Mouse (Mus musculus) intestine, embryonic 15.5 days (tissue): ENCODE results near the gene Kif5a. TPM values are rescaled to one million over a fixed set of nuclear protein-coding genes. Genes with fewer than 3 reads are reported as not detected.

Source experiments
- ATAC-seq: fragments of 200-750 bp; cut with Nextera tagmentation; 2 replicates; pipeline ENCODE4 v1.8.0; 2017; ENCODE audit warnings: moderate TSS enrichment, moderate library complexity
- H3K27ac ChIP-seq: fragments of 300-500 bp; sonication (generic); 2 replicates; pipeline ENCODE4 v1.5.1; 2015; ENCODE audit warnings: mild to moderate bottlenecking, inconsistent platforms
- H3K27me3 ChIP-seq: fragments of 300-500 bp; sonication (generic); replicated peaks from 2 replicates; pipeline ENCODE4 v1.6.1; 2015; ENCODE audit warnings: inconsistent platforms
- H3K36me3 ChIP-seq: fragments of 300-500 bp; sonication (generic); 2 replicates; pipeline ENCODE4 v1.6.1; 2015; ENCODE audit warnings: inconsistent platforms
- H3K4me1 ChIP-seq: fragments of 300-500 bp; sonication (generic); replicated peaks from 2 replicates; pipeline ENCODE4 v1.6.1; 2015; ENCODE audit warnings: inconsistent platforms
- H3K4me2 ChIP-seq: fragments of 300-500 bp; sonication (generic); replicated peaks from 2 replicates; pipeline ENCODE4 v1.6.1; 2015; ENCODE audit warnings: mild to moderate bottlenecking, inconsistent platforms
- H3K4me3 ChIP-seq: fragments of 300-500 bp; sonication (generic); replicated peaks from 2 replicates; pipeline ENCODE4 v1.5.1; 2015; ENCODE audit warnings: inconsistent platforms
- H3K9ac ChIP-seq: fragments of 300-500 bp; sonication (generic); 2 replicates; pipeline ENCODE4 v1.6.1; 2015; ENCODE audit warnings: inconsistent platforms
- H3K9me3 ChIP-seq: fragments of 300-500 bp; sonication (generic); 2 replicates; pipeline ENCODE4 v1.6.1; 2016; ENCODE audit warnings: inconsistent platforms
- WGBS: fragments of 180-500 bp; shearing (Covaris S2); methylation state at CpG from one replicate; pipeline ENCODE4 v1.1.7; 2015; 5-methylcytosine and 5-hydroxymethylcytosine counted together
- polyA plus RNA-seq: library from polyadenylated mRNA; unstranded; fragments of >200 nt; fragmentation: Nextera tagmentation; extraction: Ambion mirVana; gene quantifications from 2 replicates; pipeline ENCODE4 v1.2.1, GENCODE M21; 2015

The Kif5a gene
- polyA plus RNA-seq, 1 experiment from 2014 or later, result 5.9 TPM

- H3K36me3 ChIP-seq, result peaks cover 20% of the 10 kb centered on the region
- H3K27me3 ChIP-seq, result no peaks in the 10 kb centered on the region
- H3K9ac ChIP-seq, result no peak overlapping the region
- peak; percentile 60; the same call in 1 of the 2 replicates for ATAC-seq
- H3K4me1 ChIP-seq, result no peaks in the 10 kb centered on the region
- no peaks in the 10 kb centered on the region for H3K9me3 ChIP-seq
- no peak overlapping the region for H3K4me3 ChIP-seq
- WGBS, result 89% methylated on average over 3 of the region's 3 CpGs
- no peak overlapping the region for H3K27ac ChIP-seq
- no peak overlapping the region for H3K4me2 ChIP-seq
Observed at GRCm38 (mm10) chr10:127203106-127203505, 60.0 kb downstream of the Kif5a start.

DNA sequence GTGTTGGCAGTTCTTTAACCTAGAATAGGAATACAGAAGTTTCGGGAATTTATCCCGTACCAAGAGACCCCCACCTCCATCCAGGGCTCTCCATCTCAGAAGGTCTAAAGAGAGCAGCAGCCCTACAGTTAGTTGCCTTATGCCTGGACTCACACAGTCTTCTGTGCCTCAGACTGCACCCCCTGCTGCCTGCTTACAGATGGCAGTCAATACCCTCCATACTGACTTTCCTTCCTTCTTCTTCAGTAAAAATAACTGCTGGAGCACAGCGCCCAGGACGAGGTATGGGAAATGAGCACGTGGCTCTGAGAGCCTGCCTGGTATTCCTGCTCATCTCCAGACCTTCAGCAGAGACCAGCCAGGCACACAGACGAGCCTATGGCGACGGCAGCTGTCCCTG is 62.9 kb downstream of the Kif5a start:
- H3K9ac ChIP-seq, result no peak overlapping the region
- H3K4me3 ChIP-seq, result no peak overlapping the region
- H3K27ac ChIP-seq, result no peak overlapping the region
- no peaks in the 10 kb centered on the region for H3K9me3 ChIP-seq
- ATAC-seq, result no peak
- no peaks in the 10 kb centered on the region for H3K27me3 ChIP-seq
- WGBS, result 80% methylated on average over 8 of the region's 8 CpGs
- H3K4me2 ChIP-seq, result no peak overlapping the region
- peaks cover 19% of the 10 kb centered on the region for H3K36me3 ChIP-seq
- H3K4me1 ChIP-seq, result peaks cover 3% of the 10 kb centered on the region; the same call in 1 of the 2 replicates

DNA sequence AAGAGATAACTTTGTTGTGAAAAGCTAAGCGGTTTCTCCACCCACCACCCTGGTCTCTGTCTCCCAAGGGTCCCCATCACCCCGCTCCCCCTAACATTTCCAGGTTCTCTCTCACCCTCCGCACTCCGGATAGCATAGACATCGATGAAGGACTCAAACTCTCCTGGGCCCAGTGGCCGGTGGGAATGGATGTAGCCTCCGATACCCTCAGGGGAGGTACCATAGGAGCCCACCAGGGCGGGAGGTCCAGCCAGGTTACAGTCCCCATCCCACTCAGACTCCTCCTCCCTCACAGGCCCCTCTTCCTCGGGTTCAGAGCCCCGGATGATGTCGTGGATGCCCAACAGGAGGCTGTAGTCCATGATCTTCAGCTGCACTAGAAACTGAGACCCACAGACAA is 63.7 kb downstream of the Kif5a start:
- peaks cover 15% of the 10 kb centered on the region; the same call in 1 of the 2 replicates for H3K36me3 ChIP-seq
- ATAC-seq, result no peak
- no peaks in the 10 kb centered on the region for H3K9me3 ChIP-seq
- H3K27ac ChIP-seq, result no peak overlapping the region
- H3K4me2 ChIP-seq, result no peak overlapping the region
- peaks cover 11% of the 10 kb centered on the region; the same call in 1 of the 2 replicates for H3K4me1 ChIP-seq
- H3K9ac ChIP-seq, result no peak overlapping the region
- WGBS, result 87% methylated on average over 11 of the region's 11 CpGs
- no peak overlapping the region for H3K4me3 ChIP-seq
- no peaks in the 10 kb centered on the region for H3K27me3 ChIP-seq

GRCm38 (mm10) chr10:127199068-127199467 is 64.1 kb downstream of the Kif5a start:
- Histone ChIP-seq H3K27ac (no peak overlapping the region), H3K4me1 (peaks cover 15% of the 10 kb centered on the region; the same call in 1 of the 2 replicates), H3K9ac (no peak overlapping the region), H3K9me3 (no peaks in the 10 kb centered on the region), H3K36me3 (peaks cover 15% of the 10 kb centered on the region; the same call in 1 of the 2 replicates), H3K4me3 (no peak overlapping the region), H3K27me3 (no peaks in the 10 kb centered on the region), H3K4me2 (no peak overlapping the region)
- WGBS, result 68% methylated on average over 5 of the region's 5 CpGs
- ATAC-seq, result no peak

DNA sequence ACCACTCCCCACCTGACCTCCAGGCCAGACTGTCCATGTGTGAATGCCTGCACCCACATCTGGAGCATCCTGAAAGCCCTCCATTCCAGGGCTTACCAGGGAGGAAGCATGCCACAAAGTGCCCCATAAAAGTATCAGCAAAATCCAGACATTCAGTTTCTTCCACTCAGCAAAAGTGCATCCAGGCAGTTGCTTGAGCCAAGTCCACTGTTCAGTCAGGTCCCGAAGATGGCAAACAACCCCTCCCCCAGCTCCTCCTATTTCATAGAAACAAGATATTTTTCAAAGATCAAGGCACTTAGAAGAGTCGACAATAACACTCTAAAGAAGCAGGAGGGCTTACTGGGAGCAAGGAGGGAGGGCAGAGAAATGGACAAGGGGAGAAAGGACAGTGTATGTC is 64.7 kb downstream of the Kif5a start:
- 50% methylated on average over 2 of the region's 2 CpGs for WGBS
- no peak for ATAC-seq
- H3K4me3 ChIP-seq, result no peak overlapping the region
- H3K4me2 ChIP-seq, result no peak overlapping the region
- no peak overlapping the region for H3K27ac ChIP-seq
- peaks cover 15% of the 10 kb centered on the region; the same call in 1 of the 2 replicates for H3K4me1 ChIP-seq
- H3K9me3 ChIP-seq, result no peaks in the 10 kb centered on the region
- H3K36me3 ChIP-seq, result peaks cover 11% of the 10 kb centered on the region; the same call in 1 of the 2 replicates
- no peaks in the 10 kb centered on the region for H3K27me3 ChIP-seq
- no peak overlapping the region for H3K9ac ChIP-seq

- H3K9me3 ChIP-seq, result no peaks in the 10 kb centered on the region
- peak overlapping the region; percentile 25; the same call in 1 of the 2 replicates for H3K27ac ChIP-seq
- H3K4me3 ChIP-seq, result no peak overlapping the region
- peaks cover 15% of the 10 kb centered on the region; the same call in 1 of the 2 replicates for H3K4me1 ChIP-seq
- no peak overlapping the region for H3K4me2 ChIP-seq
- ATAC-seq, result no peak
- no peak overlapping the region for H3K9ac ChIP-seq
- peaks cover 7% of the 10 kb centered on the region; the same call in 1 of the 2 replicates for H3K36me3 ChIP-seq
- no peaks in the 10 kb centered on the region for H3K27me3 ChIP-seq
- 84% methylated on average over 11 of the region's 11 CpGs for WGBS
Observed at GRCm38 (mm10) chr10:127197505-127198110, 65.5 kb downstream of the Kif5a start.

- H3K4me1 ChIP-seq, result peaks cover 15% of the 10 kb centered on the region; the same call in 1 of the 2 replicates
- 84% methylated on average over 8 of the region's 8 CpGs for WGBS
- 0 out of 2 replicates have a peak, but pooled peaks cover 9% of the 10 kb centered on the region for H3K36me3 ChIP-seq
- ATAC-seq, result no peak
- no peaks in the 10 kb centered on the region for H3K9me3 ChIP-seq
- peak overlapping the region; percentile 25; the same call in 1 of the 2 replicates for H3K27ac ChIP-seq
- no peaks in the 10 kb centered on the region for H3K27me3 ChIP-seq
- no peak overlapping the region for H3K9ac ChIP-seq
- no peak overlapping the region for H3K4me3 ChIP-seq
- no peak overlapping the region for H3K4me2 ChIP-seq
Observed at GRCm38 (mm10) chr10:127197104-127197503, 66.0 kb downstream of the Kif5a start.

DNA sequence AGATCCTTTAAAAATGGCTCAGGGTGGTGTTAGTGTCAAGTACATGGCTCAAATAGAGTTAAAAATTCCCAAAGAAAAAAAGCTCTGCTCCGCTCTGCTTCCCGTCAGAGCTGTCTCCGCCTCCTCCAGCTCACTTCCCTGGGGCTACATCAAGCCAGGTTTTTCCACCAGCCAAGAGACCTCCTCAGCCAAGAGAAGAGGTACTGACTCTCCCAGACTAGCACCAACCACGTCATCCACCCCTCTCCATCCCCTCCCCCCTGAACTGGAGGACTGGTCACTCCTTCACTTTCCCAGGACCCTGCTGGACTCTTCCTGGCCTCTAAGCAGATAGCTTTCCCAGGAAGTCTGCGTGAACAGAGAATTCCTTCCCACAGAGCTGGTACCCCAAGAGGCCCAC is 66.8 kb downstream of the Kif5a start:
- Histone ChIP-seq H3K36me3 (0 out of 2 replicates have a peak, but pooled peaks cover 9% of the 10 kb centered on the region), H3K4me1 (peaks cover 15% of the 10 kb centered on the region; the same call in 1 of the 2 replicates), H3K4me2 (peak overlapping the region; percentile 93), H3K27ac (peak overlapping the region; percentile 92), H3K4me3 (peak overlapping the region; percentile 92), H3K9me3 (no peaks in the 10 kb centered on the region), H3K9ac (no peak overlapping the region), H3K27me3 (no peaks in the 10 kb centered on the region)
- ATAC-seq, result peak; percentile 68
- 8% methylated on average over 5 of the region's 5 CpGs for WGBS

DNA sequence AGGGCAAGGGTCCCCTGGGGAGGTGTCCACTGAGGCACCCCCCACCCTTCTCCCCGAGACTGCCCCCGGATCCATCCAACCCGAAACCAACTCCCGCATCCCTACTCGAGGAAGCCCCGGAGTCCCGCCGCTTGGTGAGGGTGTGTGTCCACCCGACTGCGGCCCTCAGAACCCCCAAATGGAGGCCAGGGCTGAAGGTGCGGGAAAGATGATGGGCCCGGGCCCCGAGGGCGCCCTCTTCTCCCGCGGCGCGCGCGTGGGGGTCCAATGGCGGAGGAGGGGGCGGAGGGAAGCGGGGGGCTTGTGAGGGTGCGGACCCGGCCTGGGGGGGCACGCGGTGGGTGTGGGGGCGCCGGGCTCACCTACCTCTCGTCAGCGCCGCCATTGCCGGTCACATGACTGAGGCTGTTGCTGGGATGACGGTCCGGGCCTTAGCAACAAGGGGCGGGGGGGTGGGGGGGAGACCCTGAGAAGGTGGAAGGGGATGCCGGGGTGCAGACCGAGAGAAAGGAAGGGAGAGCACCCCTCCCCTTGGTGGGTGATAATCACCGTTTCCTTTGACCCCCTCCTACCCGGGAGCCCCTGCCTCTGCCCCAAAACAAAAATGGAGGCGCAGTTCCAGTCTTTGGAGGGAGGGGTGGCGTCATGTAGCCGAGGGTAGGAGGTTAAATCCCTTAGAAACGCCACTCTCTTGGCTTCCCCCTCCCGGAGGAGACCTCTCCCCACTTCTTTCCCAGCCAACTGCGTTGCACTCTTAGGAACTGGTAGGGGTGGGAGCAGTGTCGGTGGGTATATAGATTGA is 67.6 kb downstream of the Kif5a start, which contains the start of gene Dtx3:
TSS of gene Dtx3 (minus strand) at position 401 of the 802 bp plus-strand sequence.
- Histone ChIP-seq H3K4me1 (peaks cover 21% of the 10 kb centered on the region; the same call in 1 of the 2 replicates), H3K4me3 (peak within 1 kb of the TSS; percentile 92), H3K4me2 (peak within 1 kb of the TSS; percentile 93), H3K36me3 (peaks cover 9% of the 10 kb centered on the region; the same call in 1 of the 2 replicates), H3K27ac (peak within 1 kb of the TSS; percentile 92), H3K9ac (peak within 1 kb of the TSS; percentile 84), H3K27me3 (no peaks in the 10 kb centered on the region), H3K9me3 (no peaks in the 10 kb centered on the region)
- peak; percentile 64 for ATAC-seq
- under 1% methylated on average over 41 of the region's 47 CpGs for WGBS

- Histone ChIP-seq H3K4me3 (peak overlapping the region; percentile 92), H3K4me1 (peaks cover 23% of the 10 kb centered on the region; the same call in 1 of the 2 replicates), H3K36me3 (peaks cover 9% of the 10 kb centered on the region; the same call in 1 of the 2 replicates), H3K9ac (peak overlapping the region; percentile 84), H3K27ac (peak overlapping the region; percentile 92), H3K4me2 (peak overlapping the region; percentile 93), H3K27me3 (no peaks in the 10 kb centered on the region), H3K9me3 (no peaks in the 10 kb centered on the region)
- 9% methylated on average over 22 of the region's 22 CpGs for WGBS
- ATAC-seq, result peak; percentile 42
Observed at GRCm38 (mm10) chr10:127194428-127195327, 68.5 kb downstream of the Kif5a start.

DNA sequence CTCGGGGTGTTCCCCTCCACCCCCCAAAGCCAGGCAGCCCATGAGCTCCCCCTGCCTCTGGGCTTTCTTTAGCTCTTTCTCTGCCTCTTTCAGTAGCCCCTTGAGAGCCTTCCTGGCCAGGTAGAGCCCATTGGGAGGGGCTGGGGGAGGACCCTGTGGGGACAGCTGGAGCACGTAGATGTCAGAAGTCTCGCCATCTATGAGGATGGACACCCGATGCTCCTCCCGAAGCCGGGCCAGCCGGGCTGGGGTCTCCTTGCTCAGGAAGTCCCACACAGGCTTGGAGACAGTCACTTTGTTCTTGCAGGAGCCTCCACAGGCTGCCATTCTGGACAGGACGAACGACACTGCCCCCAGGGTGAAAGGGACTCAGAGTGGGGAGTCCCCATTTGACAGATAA is 70.1 kb downstream of the Kif5a start:
- Histone ChIP-seq H3K4me1 (peaks cover 36% of the 10 kb centered on the region), H3K27ac (no peak overlapping the region), H3K9me3 (no peaks in the 10 kb centered on the region), H3K4me2 (no peak overlapping the region), H3K9ac (no peak overlapping the region), H3K27me3 (no peaks in the 10 kb centered on the region), H3K4me3 (no peak overlapping the region), H3K36me3 (peaks cover 4% of the 10 kb centered on the region; the same call in 1 of the 2 replicates)
- 84% methylated on average over 9 of the region's 9 CpGs for WGBS
- no peak for ATAC-seq
